Mouse (Mus musculus) heart, embryonic 11.5 days (tissue): ENCODE measurements around the gene Cnmd. TPM values are rescaled to one million over a fixed set of nuclear protein-coding genes. Genes with fewer than 3 reads are reported as not detected.

Source experiments
- ATAC-seq: fragments of 200-750 bp; cut with Nextera tagmentation; replicated peaks from 2 replicates; pipeline ENCODE4 v1.8.0; 2017; ENCODE audit warnings: moderate library complexity; ENCODE audit not compliant: insufficient number of reproducible peaks, low FRiP score, low TSS enrichment
- H3K27ac ChIP-seq: fragments of 300-500 bp; sonication (generic); 2 replicates; pipeline ENCODE4 v1.5.1; 2014; ENCODE audit warnings: mild to moderate bottlenecking, low read depth, low read length
- H3K27me3 ChIP-seq: fragments of 300-500 bp; sonication (generic); 2 replicates; pipeline ENCODE4 v1.6.1; 2014; ENCODE audit warnings: mild to moderate bottlenecking, low read length, mixed read lengths; ENCODE audit not compliant: control insufficient read depth, insufficient read depth
- H3K36me3 ChIP-seq: fragments of 300-500 bp; sonication (generic); 2 replicates; pipeline ENCODE4 v1.6.1; 2014; ENCODE audit warnings: mild to moderate bottlenecking, low read length, moderate library complexity, mixed read lengths; ENCODE audit not compliant: control insufficient read depth, insufficient read depth
- H3K4me1 ChIP-seq: fragments of 300-500 bp; sonication (generic); 2 replicates; pipeline ENCODE4 v1.6.1; 2014; ENCODE audit warnings: low read length; ENCODE audit not compliant: control insufficient read depth, insufficient read depth
- H3K4me2 ChIP-seq: fragments of 300-500 bp; sonication (generic); 2 replicates; pipeline ENCODE4 v1.6.1; 2014; ENCODE audit warnings: mild to moderate bottlenecking, moderate library complexity
- H3K4me3 ChIP-seq: fragments of 300-500 bp; sonication (generic); 2 replicates; pipeline ENCODE4 v1.5.1; 2014; ENCODE audit warnings: low read depth, low read length
- H3K9ac ChIP-seq: fragments of 300-500 bp; sonication (generic); 2 replicates; pipeline ENCODE4 v1.6.1; 2014; ENCODE audit warnings: mild to moderate bottlenecking, low read depth, low read length, moderate library complexity
- H3K9me3 ChIP-seq: fragments of 300-500 bp; sonication (generic); replicated peaks from 2 replicates; pipeline ENCODE4 v1.6.1; 2016; ENCODE audit warnings: low read length; ENCODE audit not compliant: control insufficient read depth
- WGBS: fragments of 180-500 bp; shearing (Covaris S2); extraction: QIAGEN DNeasy Blood & Tissue Kit; methylation state at CpG from one replicate; pipeline ENCODE4 v1.1.7; 2014; ENCODE audit not compliant: insufficient replicate concordance; 5-methylcytosine and 5-hydroxymethylcytosine counted together
- polyA plus RNA-seq: library from polyadenylated mRNA; unstranded; fragments of >200 nt; fragmentation: Nextera tagmentation; extraction: Ambion mirVana; gene quantifications from 2 replicates; pipeline ENCODE4 v1.2.1, GENCODE M21; 2014

Cnmd gene
- polyA plus RNA-seq, 1 experiment from 2014 or later, result 0.30 TPM

DNA sequence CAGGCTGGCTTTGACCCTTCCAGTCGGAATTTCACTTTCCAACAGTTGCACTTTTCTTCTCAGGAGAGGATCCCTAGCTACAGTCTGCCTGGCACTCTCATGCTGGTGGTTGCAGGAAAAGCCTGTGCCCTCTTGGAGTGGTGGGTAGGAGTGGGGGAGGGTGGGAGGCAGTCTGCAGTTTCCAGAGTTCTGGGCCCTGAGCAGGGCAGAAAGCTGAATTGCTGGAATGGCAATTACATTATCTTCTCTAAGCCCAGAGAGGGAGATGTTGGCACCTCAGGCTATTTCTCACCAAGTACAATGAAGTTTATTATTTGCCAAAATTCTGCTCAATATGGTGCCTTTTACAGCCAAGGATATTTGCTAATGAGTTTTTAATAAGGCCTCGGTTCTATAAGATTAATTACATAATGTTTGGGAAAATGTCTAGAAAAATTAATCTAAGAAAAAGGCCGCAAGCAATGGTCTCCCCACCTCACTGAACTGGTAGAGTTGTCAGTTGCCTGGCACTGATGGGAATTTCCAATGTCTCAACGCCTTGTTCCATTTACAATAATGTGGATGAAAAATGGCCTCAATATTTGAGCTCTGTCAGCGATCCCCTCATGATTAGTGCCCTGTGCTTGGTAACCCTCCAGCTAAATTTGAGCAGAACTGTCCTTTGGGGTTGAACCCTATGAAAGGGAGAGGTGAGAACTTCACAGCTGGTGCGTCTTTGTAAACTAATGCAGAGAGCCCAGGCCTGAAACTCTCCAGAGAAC lies 3.0 kb downstream of the Cnmd start:
- no peak for ATAC-seq
- 0 out of 2 replicates have a peak, but pooled peaks cover 3% of the 10 kb centered on the region for H3K4me1 ChIP-seq
- H3K4me3 ChIP-seq, result no peak overlapping the region
- H3K36me3 ChIP-seq, result no peaks in the 10 kb centered on the region
- no peak overlapping the region for H3K27ac ChIP-seq
- no peak overlapping the region for H3K4me2 ChIP-seq
- peaks cover 3% of the 10 kb centered on the region; the same call in 1 of the 2 replicates for H3K27me3 ChIP-seq
- no peak overlapping the region for H3K9ac ChIP-seq
- H3K9me3 ChIP-seq, result no peaks in the 10 kb centered on the region
- WGBS, result 71% methylated on average over 6 of the region's 6 CpGs

DNA sequence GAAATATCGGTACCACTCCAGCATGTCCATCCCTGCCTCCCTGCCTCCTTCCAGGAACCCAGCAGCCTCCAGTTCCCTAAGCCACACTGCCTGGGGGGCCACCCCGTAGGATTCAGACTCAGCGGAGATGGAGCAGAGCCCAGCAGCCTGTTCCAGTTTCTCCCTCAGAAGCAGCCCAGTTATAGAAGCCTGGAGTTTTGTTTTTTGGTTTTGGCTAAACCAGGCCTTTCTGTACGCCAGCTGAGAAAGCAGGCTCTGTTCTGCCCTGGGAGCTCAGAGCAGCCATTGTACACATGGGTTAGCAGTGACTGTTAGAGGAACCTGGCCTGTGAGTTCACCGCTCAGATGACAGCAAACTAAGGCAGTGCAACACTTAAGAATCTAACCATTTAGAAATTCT lies 3.7 kb downstream of the Cnmd start:
- WGBS, result 67% methylated on average over 5 of the region's 5 CpGs
- H3K36me3 ChIP-seq, result no peaks in the 10 kb centered on the region
- no peak overlapping the region for H3K9ac ChIP-seq
- no peak overlapping the region for H3K4me3 ChIP-seq
- peaks cover 3% of the 10 kb centered on the region; the same call in 1 of the 2 replicates for H3K27me3 ChIP-seq
- H3K9me3 ChIP-seq, result no peaks in the 10 kb centered on the region
- no peak overlapping the region for H3K4me2 ChIP-seq
- no peak overlapping the region for H3K27ac ChIP-seq
- no peak for ATAC-seq
- H3K4me1 ChIP-seq, result 0 out of 2 replicates have a peak, but pooled peaks cover 3% of the 10 kb centered on the region

GRCm38 (mm10) chr14:79652654-79653053 lies 9.3 kb downstream of the Cnmd start:
- H3K4me2 ChIP-seq, result no peak overlapping the region
- no peak overlapping the region for H3K27ac ChIP-seq
- H3K9ac ChIP-seq, result no peak overlapping the region
- WGBS, result 55% methylated on average over 4 of the region's 4 CpGs
- no peaks in the 10 kb centered on the region for H3K4me1 ChIP-seq
- no peaks in the 10 kb centered on the region for H3K36me3 ChIP-seq
- H3K9me3 ChIP-seq, result no peaks in the 10 kb centered on the region
- no peak for ATAC-seq
- H3K27me3 ChIP-seq, result no peaks in the 10 kb centered on the region
- no peak overlapping the region for H3K4me3 ChIP-seq

- no peaks in the 10 kb centered on the region for H3K9me3 ChIP-seq
- no peak overlapping the region for H3K4me3 ChIP-seq
- no peak overlapping the region for H3K9ac ChIP-seq
- no peaks in the 10 kb centered on the region for H3K27me3 ChIP-seq
- 65% methylated on average over 3 of the region's 3 CpGs for WGBS
- H3K36me3 ChIP-seq, result no peaks in the 10 kb centered on the region
- no peak overlapping the region for H3K4me2 ChIP-seq
- no peak overlapping the region for H3K27ac ChIP-seq
- peaks cover 3% of the 10 kb centered on the region; the same call in 1 of the 2 replicates for H3K4me1 ChIP-seq
- no peak for ATAC-seq
Measured at GRCm38 (mm10) chr14:79649680-79650079, 12.3 kb downstream of the Cnmd start.

DNA sequence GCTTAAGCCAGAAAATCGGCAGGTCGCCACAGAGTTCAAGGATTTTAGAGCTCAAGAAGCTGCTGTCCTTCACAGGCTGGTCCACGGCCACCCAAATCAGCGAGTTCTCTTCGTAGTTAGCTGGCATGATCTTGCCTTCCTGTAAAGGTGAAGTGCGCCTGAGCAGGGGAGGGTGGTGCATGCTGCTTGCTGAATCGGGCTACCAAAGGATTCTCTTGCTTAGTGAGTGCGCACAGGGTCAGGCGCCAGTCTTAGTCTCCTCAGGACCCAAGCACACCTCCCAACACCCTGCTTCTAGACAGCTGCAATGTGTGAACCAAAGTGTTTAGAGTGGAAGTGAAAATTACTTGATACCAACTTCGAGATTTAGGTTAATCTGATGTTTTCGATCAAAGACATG lies 16.6 kb downstream of the Cnmd start:
- no peaks in the 10 kb centered on the region for H3K27me3 ChIP-seq
- WGBS, result 11% methylated on average over 11 of the region's 11 CpGs
- H3K36me3 ChIP-seq, result no peaks in the 10 kb centered on the region
- peak overlapping the region; percentile 56 for H3K4me2 ChIP-seq
- H3K27ac ChIP-seq, result no peak overlapping the region
- ATAC-seq, result no peak
- 0 out of 2 replicates have a peak overlapping the region, but pooled peaks have one; percentile 8 for H3K4me3 ChIP-seq
- peaks cover 3% of the 10 kb centered on the region; the same call in 1 of the 2 replicates for H3K4me1 ChIP-seq
- peak overlapping the region; percentile 22; the same call in 1 of the 2 replicates for H3K9ac ChIP-seq
- no peaks in the 10 kb centered on the region for H3K9me3 ChIP-seq

- Histone ChIP-seq H3K9me3 (no peaks in the 10 kb centered on the region), H3K4me2 (no peak overlapping the region), H3K4me1 (peaks cover 3% of the 10 kb centered on the region; the same call in 1 of the 2 replicates), H3K27me3 (no peaks in the 10 kb centered on the region), H3K9ac (no peak overlapping the region), H3K4me3 (no peak overlapping the region), H3K36me3 (no peaks in the 10 kb centered on the region), H3K27ac (no peak overlapping the region)
- 72% methylated on average over 9 of the region's 9 CpGs for WGBS
- ATAC-seq, result no peak
Measured at GRCm38 (mm10) chr14:79642063-79642462, 19.9 kb downstream of the Cnmd start.

DNA sequence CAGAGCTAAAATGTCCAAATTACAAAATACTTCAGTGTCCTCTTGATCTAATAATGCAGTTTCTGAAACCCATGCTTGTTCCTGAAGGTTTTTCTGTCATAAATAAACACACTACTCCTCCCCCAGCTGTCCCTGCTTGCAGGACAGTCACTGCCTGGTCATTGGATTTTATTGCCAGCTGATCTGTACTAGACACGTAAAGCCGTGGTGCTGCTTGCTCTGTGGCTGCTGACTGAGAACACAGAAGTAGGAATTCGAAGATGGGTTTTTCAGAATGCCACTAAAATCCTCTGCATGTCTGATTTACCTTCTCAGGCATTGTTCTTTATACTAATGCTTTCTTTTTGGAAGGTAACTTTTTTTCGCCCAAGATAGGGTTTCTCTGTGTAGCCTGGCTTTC lies 25.2 kb downstream of the Cnmd start:
- Histone ChIP-seq H3K4me1 (no peaks in the 10 kb centered on the region), H3K27ac (no peak overlapping the region), H3K36me3 (no peaks in the 10 kb centered on the region; the same call in none of the 2 replicates), H3K9me3 (no peaks in the 10 kb centered on the region), H3K27me3 (no peaks in the 10 kb centered on the region), H3K9ac (no peak overlapping the region), H3K4me3 (no peak overlapping the region), H3K4me2 (no peak overlapping the region)
- WGBS, result 68% methylated on average over 4 of the region's 4 CpGs
- ATAC-seq, result no peak

GRCm38 (mm10) chr14:79633196-79633595 lies 28.8 kb downstream of the Cnmd start:
- H3K27ac ChIP-seq, result no peak overlapping the region
- no peak overlapping the region for H3K4me3 ChIP-seq
- H3K4me2 ChIP-seq, result no peak overlapping the region
- H3K9ac ChIP-seq, result no peak overlapping the region
- 80% methylated on average over 2 of the region's 2 CpGs for WGBS
- H3K9me3 ChIP-seq, result no peaks in the 10 kb centered on the region
- H3K4me1 ChIP-seq, result no peaks in the 10 kb centered on the region
- peaks cover 13% of the 10 kb centered on the region for H3K36me3 ChIP-seq
- ATAC-seq, result no peak
- H3K27me3 ChIP-seq, result no peaks in the 10 kb centered on the region

- H3K4me1 ChIP-seq, result no peaks in the 10 kb centered on the region
- 91% methylated on average over 6 of the region's 6 CpGs for WGBS
- no peak for ATAC-seq
- no peak overlapping the region for H3K27ac ChIP-seq
- H3K9ac ChIP-seq, result no peak overlapping the region
- no peaks in the 10 kb centered on the region for H3K27me3 ChIP-seq
- H3K4me2 ChIP-seq, result no peak overlapping the region
- no peak overlapping the region for H3K4me3 ChIP-seq
- no peaks in the 10 kb centered on the region for H3K9me3 ChIP-seq
- H3K36me3 ChIP-seq, result peaks cover 13% of the 10 kb centered on the region
Measured at GRCm38 (mm10) chr14:79632330-79632729, 29.6 kb downstream of the Cnmd start.
